Mouse (Mus musculus) ovary, postnatal 36 days (tissue): Measurements from ENCODE around the gene Map2k4.
A peak's percentile ranks its signal among the peaks of the same experiment; 100 is the strongest.

Experiments
- DNase-seq: peaks from one replicate; pipeline ENCODE4 v3.0.0; 2022; ENCODE audit warnings: low spot score, mixed read lengths

The Map2k4 gene

DNA sequence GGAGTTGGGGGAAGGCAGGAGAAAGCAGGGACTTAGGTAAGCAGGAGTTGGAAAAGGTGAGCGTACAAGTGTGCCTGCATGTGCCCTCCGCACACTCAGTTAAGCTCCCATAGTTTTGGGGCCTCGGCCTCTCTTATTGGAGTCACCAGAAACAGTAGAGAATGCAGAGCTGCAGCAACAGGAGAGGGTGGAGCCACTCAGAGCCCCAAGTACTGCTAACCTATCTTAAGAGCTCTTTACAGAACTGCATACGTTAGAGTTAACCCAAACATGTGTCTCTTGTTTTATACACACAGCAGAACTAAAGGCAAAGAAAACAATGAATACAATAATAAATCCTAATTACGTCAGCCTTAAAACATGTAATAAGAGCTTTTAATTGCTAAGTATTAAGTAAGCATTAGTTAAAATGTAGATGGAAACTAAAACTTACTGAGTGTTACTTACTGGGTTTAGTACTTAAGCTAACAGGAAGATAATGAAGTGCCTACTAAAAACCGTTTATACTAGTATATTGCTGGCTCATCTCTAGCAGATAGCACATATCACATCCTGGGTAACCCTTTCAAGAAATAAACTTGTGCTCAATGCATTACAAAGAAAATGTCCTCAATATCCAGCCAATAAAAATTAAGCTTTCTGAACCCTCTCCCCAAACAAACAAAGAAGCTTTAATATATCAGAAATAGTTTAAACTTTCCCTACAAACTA is 14.0 kb downstream of the Map2k4 start:
- DNase-seq: no peak

DNA sequence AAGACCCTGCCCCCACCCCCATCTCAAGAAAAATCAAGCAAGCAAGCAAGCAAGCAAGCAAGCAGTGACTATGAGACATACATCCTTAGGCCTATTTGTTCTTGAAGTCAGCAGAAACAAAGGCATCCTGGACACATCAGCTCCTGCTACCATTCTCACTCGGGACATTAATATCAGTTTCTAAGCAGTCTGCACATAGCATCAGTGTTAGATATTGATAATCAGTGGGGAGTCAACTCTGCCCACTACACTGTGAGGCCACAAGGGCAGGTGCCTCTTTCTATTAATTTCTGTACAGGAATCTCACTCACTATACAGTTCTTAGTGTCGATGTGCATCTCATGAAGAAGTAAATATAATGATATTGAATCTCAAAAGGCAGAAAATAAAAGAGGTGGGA is 14.6 kb downstream of the Map2k4 start:
- DNase-seq: no peak

DNA sequence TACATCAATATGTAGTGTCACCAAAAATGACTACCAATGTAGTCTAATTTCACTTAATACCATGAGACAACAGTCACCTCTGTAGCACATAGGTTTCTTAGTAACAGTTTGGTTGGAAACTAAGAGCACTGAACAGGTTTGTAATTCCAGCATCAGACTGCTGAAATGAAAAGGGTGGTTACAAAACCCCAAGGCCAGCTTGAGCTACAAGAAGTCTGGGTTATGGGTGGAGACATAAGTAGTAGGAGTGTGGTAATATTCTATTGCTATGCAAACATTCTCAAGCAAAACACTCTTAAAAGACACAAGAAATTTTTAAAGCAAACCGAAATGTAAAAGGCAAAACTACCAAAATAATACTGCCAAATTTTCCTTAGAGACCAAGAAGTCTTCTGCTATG is 16.6 kb downstream of the Map2k4 start:
- no peak for DNase-seq

DNA sequence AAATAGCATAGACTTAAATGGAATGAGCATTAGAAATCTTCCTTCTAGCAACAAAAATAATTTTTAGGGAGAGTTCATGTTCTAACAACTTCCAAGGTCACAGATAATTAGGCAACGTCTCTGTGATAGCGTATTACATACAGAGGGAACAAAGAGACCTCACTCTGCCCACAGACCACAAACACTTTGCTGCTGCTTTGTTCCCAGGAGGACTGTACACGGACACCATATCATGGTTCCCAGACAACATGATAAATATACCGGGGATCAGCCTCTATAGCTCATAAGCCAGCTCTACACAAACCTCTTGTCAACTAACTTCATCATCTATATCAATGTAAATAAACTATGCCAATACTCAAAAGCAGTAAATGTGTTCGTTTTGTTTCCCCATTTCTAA is 18.1 kb downstream of the Map2k4 start:
- no peak for DNase-seq

DNA sequence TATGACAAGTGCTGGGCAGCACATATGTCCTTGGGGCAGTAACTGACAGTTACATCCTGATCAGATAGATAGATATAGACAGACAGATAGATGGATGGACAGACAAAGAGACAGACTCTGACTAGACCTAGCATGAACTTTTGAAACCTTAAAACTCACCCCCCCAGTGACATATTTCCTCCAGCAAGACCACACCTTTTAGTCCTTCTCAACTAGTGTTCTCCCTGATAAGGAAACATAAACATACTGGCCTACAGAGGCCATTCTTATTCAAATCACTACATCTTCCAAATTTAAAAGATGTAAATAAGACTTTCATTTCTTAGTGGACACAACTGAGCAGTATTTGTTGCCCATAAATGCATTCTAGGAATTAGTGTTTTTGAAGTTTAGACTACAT is 19.7 kb downstream of the Map2k4 start:
- DNase-seq: no peak

DNA sequence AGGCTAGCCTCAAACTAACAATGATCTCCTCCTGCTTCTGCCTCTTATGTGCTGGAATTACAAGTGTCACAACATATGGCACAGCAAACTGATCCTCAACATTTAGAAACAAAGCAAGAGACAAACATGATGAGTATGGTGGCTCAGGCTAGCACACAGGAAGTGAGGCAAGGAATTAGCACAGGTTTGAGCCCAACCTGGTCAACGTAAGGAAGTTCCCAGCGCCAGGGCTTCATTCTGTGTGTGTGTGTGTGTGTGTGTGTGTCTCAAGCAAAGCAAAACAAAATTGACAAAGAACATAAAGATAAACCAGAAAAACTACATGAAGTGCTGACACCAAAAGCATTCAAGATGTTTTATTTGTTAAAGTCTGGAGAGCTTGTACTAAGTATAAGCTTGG is 27.2 kb downstream of the Map2k4 start:
- DNase-seq: no peak

DNA sequence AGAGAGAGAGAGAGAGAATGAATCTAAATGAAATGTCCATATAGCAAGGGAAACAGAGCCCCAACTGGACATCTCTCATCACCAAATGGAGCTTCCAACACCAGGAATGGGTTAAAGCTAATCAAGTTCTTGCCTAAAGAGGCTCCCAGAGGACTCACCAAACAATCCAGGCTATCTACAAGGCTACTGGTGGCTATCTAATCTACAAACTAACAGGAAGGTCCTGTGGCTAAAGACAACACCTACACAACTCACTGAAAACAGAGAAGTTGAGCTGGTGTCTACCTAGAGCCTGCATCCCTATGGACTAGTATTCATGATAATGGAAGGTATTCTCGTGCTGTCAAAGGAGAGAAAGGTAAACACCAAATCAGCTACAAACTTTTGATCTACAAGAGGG is 28.7 kb downstream of the Map2k4 start:
- no peak for DNase-seq

DNA sequence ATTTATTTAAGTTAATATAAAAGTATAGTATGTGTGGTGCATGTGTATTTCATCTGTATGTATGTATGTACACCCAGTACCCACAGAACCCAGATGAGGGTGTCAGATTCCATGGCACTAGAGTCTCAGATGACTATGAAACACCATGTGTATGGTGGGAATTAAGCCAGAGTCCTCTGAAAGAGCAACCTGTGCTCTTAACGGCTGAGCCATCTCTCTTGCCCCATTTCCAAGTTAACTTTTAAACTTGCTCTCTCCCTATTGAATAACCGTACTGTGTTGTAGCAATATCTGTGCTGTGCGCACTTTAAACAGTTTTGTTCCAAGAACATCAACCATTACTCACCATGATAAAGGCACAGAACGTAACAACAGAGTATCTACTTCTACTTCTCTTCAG is 33.9 kb downstream of the Map2k4 start:
- DNase-seq: no peak

DNA sequence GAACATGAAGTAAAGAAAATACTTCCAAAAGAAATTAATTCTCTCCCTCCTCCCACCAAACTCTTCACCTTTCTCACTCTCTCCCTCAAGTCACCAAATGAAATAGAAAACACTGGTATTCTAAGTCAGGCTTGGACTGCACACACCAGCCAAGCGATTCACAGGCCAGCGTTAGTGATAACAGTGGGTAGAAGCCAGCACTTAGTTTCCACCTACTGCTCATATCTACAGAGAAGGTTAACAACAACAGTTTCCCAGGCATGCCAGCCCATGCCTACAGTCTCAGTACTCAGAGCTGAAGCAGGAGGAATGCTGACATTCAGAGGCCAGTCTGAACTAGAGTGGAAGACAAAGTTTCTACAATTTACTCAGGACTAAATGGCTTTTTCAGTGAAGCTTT is 34.5 kb downstream of the Map2k4 start:
- DNase-seq: no peak

DNA sequence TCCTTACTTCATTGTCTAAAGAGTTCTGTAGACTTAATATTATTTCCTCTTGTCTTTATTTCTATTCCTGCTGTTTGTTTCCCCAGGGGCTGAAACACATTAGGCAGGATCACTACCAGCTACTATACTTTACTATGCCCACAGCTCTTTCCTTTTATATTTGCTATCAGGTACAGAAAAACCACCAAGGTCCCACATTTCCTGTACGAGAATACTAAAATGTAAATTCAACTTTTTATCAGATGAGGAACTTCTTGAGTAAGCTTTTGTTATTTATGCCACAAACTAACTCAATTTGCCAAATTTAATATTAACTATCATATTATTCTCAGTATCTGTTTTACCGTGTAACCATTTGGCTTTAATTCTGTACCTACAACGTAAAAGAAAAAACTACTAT is 37.6 kb downstream of the Map2k4 start:
- no peak for DNase-seq

DNA sequence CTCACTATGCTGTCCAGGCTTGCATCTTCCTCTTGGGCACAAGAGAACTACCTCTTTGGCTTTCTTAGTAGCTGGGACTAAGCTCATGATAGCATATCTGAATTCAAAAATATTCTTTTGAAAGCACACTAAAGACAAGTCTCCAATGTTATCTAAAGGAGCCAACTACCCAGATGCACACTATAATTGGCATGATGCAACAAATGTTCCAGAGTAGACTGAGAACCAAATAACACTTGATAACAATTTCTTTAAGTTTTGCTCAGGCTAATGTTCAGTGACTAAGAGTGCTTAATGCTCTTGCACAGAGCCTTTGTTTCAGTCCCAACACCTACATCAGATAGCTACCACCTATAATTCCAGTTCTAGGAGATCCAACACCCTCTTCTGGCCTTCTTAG is 40.7 kb downstream of the Map2k4 start:
- no peak for DNase-seq

DNA sequence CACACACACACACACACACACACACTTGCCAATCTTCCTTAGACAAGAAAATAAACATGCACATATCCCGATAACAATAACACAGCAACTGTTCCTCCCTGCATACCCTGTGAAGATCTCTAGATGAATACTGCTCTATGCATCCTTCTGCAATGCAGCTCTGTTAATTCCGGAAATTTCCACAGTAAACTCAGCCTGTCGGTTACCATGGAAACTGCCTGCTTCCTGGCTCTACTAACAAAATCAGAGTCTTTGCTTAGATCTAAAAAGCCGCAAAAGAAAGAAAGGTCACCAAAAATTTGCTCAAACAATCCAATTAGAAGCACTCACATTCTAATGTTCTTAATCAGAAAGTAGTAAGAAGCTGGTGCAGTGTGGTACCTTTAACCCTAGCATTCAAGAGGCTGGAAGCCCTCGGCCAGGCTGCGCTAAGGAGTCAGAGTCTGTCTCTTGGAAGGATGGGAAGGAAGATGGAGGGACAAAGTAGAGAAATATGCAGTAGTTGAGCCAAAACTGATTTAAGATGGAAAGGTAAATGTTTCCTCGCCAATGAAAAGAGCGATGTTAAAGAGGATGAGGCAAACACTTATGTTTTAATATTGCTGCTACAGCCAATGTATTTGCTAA is 42.3 kb downstream of the Map2k4 start:
- DNase-seq: no peak

DNA sequence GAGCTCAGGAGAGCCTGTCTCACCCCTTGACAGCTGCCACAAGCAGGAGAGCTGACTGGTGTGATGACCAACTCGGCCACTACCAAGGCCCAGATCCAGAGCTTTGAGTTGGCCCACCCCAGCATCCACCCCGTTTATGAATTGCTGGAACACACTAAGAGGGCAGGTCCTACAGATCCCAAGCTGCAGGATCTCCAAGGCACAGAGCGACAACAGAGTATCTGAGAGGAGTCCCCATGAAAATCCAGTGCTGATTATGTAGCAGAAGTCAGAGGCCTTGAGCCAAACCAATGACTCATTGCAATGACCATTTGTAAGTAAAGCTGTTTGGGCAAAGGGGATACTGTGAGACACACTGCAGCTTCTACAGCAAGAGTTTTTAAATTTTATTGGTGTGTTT is 44.2 kb downstream of the Map2k4 start:
- DNase-seq: no peak

DNA sequence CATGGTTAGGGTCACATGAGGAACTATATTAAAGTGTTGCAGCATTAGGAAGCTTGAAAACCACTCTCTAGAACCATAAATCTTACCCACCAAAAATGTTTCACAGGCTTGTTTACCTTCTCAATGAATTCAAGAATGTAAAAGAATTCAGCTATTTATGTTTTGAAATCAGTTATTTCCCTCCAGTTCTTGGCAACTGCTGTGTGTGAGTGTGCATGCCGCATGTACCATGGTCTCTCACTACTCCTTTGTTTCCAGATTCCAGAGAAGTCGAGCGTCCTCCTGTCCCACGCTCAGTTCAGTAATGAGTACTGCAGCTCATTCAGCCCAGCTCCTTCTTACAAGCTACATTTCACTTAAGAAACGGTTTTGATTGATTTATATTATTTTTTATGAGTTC is 47.3 kb downstream of the Map2k4 start:
- no peak for DNase-seq

DNA sequence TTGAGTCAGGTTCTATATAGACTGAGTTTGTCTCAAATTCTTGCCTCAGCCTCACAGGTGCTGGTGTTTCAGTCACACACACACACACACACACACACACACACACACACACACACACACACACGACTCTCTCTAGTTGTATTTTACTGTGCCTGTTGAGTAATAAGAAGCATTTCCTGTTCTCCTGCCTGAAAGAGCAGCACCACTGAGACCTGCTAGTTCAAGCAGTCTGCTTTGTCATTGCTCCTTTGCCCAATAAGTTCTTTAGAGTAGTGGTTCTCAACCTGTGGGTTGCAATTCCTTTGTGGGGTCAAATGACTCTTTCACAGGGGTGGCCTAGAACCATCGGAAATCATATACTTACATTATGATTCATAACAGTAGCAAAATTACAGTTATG is 47.7 kb downstream of the Map2k4 start:
- DNase-seq: no peak

DNA sequence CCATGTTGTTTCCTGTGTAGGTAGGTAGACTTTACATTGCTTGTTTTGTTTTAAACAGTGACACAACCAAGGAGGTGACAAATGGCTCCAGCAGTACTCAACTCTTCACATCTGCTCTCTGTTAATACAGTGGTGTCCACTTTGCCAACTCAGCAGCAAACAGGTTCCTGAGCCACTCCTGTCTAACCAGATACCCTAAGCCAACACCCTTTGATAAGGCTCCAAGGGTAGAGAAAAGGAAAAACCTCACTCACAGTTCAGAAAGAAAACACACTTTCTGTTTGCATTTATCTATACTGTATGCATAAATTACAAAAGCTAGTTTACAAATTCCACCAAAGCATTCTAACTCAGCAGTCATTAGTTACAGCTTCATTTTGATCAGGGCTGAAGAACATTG is 48.2 kb downstream of the Map2k4 start:
- no peak for DNase-seq

DNA sequence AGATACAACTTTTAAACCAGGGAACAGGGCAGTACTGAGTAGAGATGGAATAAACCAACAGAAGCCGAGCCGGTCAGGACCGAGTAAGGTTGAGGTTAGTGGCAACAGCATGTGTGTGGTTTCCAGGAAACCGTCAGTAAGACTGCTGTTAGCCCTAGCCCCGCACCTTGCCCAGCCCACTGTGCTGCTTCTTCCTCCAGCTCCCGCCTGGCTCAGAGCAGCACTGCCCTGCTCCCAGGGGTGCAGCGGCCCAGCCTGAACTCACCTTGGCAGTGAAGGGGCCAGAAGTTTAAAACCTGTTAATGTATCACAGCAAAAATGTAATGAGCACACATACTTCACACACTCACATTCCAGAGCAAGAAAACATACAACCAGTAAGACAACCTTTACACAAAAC is 53.4 kb downstream of the Map2k4 start:
- DNase-seq: no peak

DNA sequence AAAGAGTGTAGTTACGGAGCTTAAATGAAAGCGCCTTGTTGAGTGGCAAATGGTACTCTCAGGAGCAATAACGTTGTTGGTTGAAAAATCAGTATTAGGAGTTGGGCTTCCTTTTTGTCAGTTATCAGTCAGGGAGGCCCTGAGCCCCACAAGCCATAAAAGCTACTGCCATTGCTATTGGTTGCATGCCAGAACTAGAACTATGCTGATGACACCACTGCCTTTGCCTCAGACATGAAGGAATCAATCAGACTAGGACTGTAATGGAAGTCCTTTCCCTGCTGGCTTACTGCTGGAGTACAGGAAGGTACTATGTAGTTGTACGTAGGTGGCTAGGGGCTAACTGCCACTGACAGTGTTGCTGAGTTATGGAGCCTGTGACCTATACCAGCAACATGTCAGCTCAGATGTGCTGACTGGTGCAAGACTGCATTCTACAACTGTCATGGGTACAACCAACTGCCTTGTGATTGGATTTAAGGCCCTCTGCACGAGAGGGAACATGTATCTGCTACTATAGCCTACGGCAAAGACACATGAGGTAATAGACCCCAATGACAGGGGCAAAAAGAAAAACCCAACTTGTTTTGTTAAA is 58.4 kb downstream of the Map2k4 start:
- DNase-seq: no peak

DNA sequence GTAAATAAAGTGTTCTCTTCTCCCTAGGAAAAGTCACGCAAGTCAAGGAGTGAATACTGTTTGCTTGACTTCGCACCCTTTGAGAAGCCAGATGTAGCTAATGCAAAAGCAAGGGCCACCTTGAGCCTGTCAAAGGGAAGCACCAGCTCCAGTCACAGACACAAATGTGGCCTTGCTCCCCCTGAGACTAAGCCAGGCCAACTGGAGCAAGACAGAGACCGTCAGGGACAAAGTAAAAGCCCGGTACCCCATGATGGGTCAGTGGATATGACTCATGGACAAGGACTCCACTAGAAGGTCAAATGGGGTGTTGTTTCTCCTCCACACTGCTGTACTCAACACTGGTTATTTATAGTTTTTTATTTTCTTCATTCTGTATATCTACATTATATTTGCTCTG is 59.2 kb downstream of the Map2k4 start:
- DNase-seq: no peak

DNA sequence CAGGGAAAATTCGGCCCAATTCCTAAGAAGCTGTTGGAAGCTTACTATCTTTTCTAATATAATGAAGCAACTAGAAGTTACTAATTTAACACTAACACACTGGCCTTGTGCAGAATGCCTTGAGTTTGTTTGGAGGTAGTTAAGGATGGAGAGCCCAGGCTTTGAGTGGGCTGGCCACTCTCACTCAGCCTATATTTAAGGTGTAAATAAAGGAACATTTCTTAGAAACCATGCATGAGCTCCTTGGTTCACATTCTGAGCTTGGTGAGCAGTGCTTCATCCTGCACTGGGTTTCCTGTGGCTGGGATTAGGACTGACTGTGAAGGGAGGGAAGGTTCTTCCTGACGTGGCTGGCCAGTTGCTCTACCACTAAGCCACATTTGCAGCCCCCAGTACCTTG is 64.4 kb downstream of the Map2k4 start:
- DNase-seq: no peak

DNA sequence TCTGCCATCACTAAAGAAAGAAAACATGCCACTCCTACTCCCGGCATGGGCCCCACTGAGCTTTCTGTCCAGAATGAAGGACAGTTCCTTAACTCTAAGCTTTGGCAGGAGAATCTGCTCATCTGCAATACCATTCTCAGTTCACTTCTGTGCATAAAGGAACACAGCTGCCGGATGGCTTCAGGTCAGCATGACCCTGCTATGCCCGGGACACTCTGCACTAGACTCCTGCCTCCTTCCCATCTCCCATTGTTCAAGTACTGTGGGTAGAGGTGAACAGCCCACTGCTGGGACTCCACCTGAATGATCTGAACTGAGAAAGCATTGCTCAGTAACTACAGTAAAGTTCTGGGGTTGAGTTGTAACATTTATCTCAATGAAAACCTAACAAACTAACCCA is 66.5 kb downstream of the Map2k4 start:
- DNase-seq: peak; percentile 51

DNA sequence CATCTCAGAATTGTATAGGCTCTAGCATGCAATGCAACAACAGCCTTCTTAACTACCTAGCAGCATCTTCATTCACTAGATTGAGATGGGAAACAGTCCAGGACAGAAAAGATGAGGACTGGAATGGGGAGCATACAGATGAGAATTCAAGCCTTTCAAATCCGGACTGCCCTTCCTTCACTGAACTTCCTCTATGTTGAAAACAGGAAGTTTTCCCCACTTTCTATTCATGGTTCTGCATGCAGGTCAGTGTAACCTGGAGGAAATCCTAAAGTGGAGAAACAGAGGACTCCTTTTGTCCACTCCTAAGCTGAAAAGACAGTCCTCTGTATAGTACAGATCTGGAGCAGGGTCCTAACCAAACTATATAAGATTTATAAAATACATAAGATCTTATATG is 68.1 kb downstream of the Map2k4 start:
- no peak for DNase-seq

DNA sequence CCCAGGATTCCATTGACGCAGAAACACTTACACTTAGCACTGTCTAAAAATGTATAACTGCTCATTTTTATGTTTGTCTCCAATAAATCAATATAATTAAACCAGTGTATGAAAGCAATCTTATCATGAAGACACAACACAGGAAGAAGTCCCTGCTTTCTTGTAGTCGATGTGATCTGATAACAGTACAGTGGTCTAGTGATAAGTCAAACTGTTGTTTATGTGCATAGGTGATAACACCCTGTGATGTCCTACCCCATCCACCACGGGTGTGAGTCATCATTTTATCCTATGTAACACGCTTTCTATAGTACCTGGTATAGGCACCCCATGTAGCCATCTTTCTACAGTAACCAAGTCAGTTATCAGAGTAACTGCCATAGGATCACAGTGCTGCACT is 74.3 kb downstream of the Map2k4 start:
- DNase-seq: no peak

DNA sequence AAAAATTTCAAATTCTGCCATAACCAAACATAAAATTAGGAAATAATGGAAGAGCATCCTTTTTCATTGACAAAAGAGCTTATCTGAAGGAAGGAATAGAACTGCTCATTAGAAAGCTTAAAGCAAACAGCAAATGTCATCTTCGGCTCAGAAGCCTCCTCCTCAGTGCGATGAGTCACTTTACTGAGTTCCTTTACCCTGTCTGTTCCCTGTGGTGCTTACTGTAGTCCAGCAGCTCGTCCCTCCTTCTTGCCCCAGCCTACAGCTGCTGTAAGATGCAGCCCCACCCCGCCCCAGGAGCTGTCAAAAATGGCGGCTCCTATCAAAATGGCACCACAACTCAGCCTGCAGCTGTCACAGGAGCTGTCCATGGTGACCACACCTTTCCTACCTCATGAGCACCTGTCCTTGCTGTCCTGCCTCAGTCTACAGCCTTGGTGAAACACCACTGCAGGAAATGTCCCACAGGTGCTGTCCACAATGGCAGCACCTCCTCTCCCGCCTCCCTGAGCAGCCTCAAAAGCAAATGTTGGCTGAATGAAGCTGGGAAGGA is 75.3 kb downstream of the Map2k4 start:
- DNase-seq: no peak
